Mouse (Mus musculus) stomach, postnatal 0 days (tissue): ENCODE data around the gene Cadm4. TPM values are rescaled to one million over a fixed set of nuclear protein-coding genes. Genes with fewer than 3 reads are reported as not detected.

ENCODE experiments used
- ATAC-seq: fragments of 200-750 bp; cut with Nextera tagmentation; 2 replicates; pipeline ENCODE4 v1.8.0; 2017; ENCODE audit not compliant: low FRiP score, low TSS enrichment
- DNase-seq: peaks from one replicate; pipeline ENCODE4 v3.0.0-alpha.2; 2016; ENCODE audit warnings: low spot score
- H3K27ac ChIP-seq: fragments of 300-500 bp; sonication (generic); replicated peaks from 2 replicates; pipeline ENCODE4 v1.5.1; 2014; ENCODE audit warnings: mild to moderate bottlenecking, control low read depth
- H3K27me3 ChIP-seq: fragments of 300-500 bp; sonication (generic); 2 replicates; pipeline ENCODE4 v1.6.1; 2014; ENCODE audit warnings: low read length; ENCODE audit not compliant: control insufficient read depth, insufficient read depth
- H3K36me3 ChIP-seq: fragments of 300-500 bp; sonication (generic); 2 replicates; pipeline ENCODE4 v1.6.1; 2014; ENCODE audit warnings: low read length, mixed read lengths; ENCODE audit not compliant: control insufficient read depth, insufficient read depth
- H3K4me1 ChIP-seq: fragments of 300-500 bp; sonication (generic); replicated peaks from 2 replicates; pipeline ENCODE4 v1.6.1; 2014; ENCODE audit warnings: antibody characterized with exemption; ENCODE audit not compliant: control insufficient read depth, insufficient read depth
- H3K4me2 ChIP-seq: fragments of 300-500 bp; sonication (generic); replicated peaks from 2 replicates; pipeline ENCODE4 v1.6.1; 2014; ENCODE audit warnings: low read depth, mild to moderate bottlenecking, control low read depth, moderate library complexity
- H3K4me3 ChIP-seq: fragments of 300-500 bp; sonication (generic); 2 replicates; pipeline ENCODE4 v1.5.1; 2014; ENCODE audit warnings: low read depth, low read length, control low read depth
- H3K9ac ChIP-seq: fragments of 300-500 bp; sonication (generic); 2 replicates; pipeline ENCODE4 v1.6.1; 2014; ENCODE audit warnings: mild to moderate bottlenecking, low read length, control low read depth, mixed read lengths
- H3K9me3 ChIP-seq: fragments of 300-500 bp; sonication (generic); 2 replicates; pipeline ENCODE4 v1.6.1; 2016; ENCODE audit warnings: low read length; ENCODE audit not compliant: control insufficient read depth
- CTCF ChIP-seq: IDR thresholded peaks from 2 replicates; pipeline ENCODE4 v1.5.1; 2016; ENCODE audit warnings: antibody characterized with exemption, low read depth, mild to moderate bottlenecking, moderate library complexity
- EP300 ChIP-seq: optimal IDR thresholded peaks from 2 replicates; pipeline ENCODE3; 2016; ENCODE audit warnings: antibody characterized with exemption
- WGBS: fragments of 180-500 bp; shearing (Covaris S2); extraction: QIAGEN DNeasy Blood & Tissue Kit; methylation state at CpG from one replicate; pipeline ENCODE4 v1.1.7; 2014; 5-methylcytosine and 5-hydroxymethylcytosine counted together
- polyA plus RNA-seq: library from polyadenylated mRNA; unstranded; fragments of >200 nt; fragmentation: Nextera tagmentation; extraction: Ambion mirVana; gene quantifications from 2 replicates; pipeline ENCODE4 v1.2.1, GENCODE M21; 2015

Gene Cadm4
- polyA plus RNA-seq, result 3.4 and 4.5 TPM in 2 replicates

GRCm38 (mm10) chr7:24481474-24482207 lies at the start of gene Cadm4:
Gene Cadm4 (plus strand): TSS chr7:24482023.
- under 1% methylated on average over 65 of the region's 83 CpGs for WGBS
- TF ChIP-seq CTCF, result no peak
- TF ChIP-seq EP300, result no peak
- Histone ChIP-seq H3K9ac (peak within 1 kb of the TSS; percentile 65), H3K36me3 (no peaks in the 10 kb centered on the region), H3K9me3 (no peaks in the 10 kb centered on the region), H3K4me3 (peak within 1 kb of the TSS; percentile 52), H3K4me1 (no peaks in the 10 kb centered on the region), H3K27ac (peak within 1 kb of the TSS; percentile 56), H3K4me2 (peak within 1 kb of the TSS; percentile 92), H3K27me3 (no peaks in the 10 kb centered on the region)
- peak; percentile 71 for ATAC-seq
- DNase-seq, result peak; percentile 91

- no peak overlapping the region for H3K4me2 ChIP-seq
- no peak overlapping the region for H3K4me3 ChIP-seq
- TF ChIP-seq EP300 (no peak), CTCF (no peak)
- H3K4me1 ChIP-seq, result no peaks in the 10 kb centered on the region
- ATAC-seq, result no peak
- H3K27ac ChIP-seq, result no peak overlapping the region
- no peak for DNase-seq
- H3K9me3 ChIP-seq, result peaks cover 2% of the 10 kb centered on the region; the same call in 1 of the 2 replicates
- H3K36me3 ChIP-seq, result no peaks in the 10 kb centered on the region
- 79% methylated on average over 5 of the region's 5 CpGs for WGBS
- no peaks in the 10 kb centered on the region for H3K27me3 ChIP-seq
- no peak overlapping the region for H3K9ac ChIP-seq
Measured at GRCm38 (mm10) chr7:24435305-24435704, 46.5 kb upstream of the Cadm4 start.

GRCm38 (mm10) chr7:24437981-24438380 lies 43.8 kb upstream of the Cadm4 start:
- no peak for TF ChIP-seq EP300
- TF ChIP-seq CTCF, result no peak
- no peak for DNase-seq
- H3K9ac ChIP-seq, result no peak overlapping the region
- ATAC-seq, result no peak
- H3K27me3 ChIP-seq, result no peaks in the 10 kb centered on the region
- H3K4me3 ChIP-seq, result no peak overlapping the region
- H3K36me3 ChIP-seq, result no peaks in the 10 kb centered on the region
- H3K4me2 ChIP-seq, result no peak overlapping the region
- no peaks in the 10 kb centered on the region for H3K4me1 ChIP-seq
- no peaks in the 10 kb centered on the region for H3K9me3 ChIP-seq
- WGBS, result 46% methylated on average over 10 of the region's 10 CpGs
- H3K27ac ChIP-seq, result peak overlapping the region; percentile 53

- H3K4me2 ChIP-seq, result no peak overlapping the region
- H3K27ac ChIP-seq, result no peak overlapping the region
- no peaks in the 10 kb centered on the region for H3K4me1 ChIP-seq
- 65% methylated on average over 6 of the region's 6 CpGs for WGBS
- TF ChIP-seq CTCF (no peak), EP300 (no peak)
- H3K36me3 ChIP-seq, result no peaks in the 10 kb centered on the region
- H3K4me3 ChIP-seq, result no peak overlapping the region
- no peak overlapping the region for H3K9ac ChIP-seq
- no peak for DNase-seq
- H3K9me3 ChIP-seq, result no peaks in the 10 kb centered on the region
- no peaks in the 10 kb centered on the region for H3K27me3 ChIP-seq
- no peak for ATAC-seq
Measured at GRCm38 (mm10) chr7:24439191-24439590, 42.6 kb upstream of the Cadm4 start.

GRCm38 (mm10) chr7:24439891-24440290 lies 41.9 kb upstream of the Cadm4 start:
- H3K36me3 ChIP-seq, result no peaks in the 10 kb centered on the region
- H3K9me3 ChIP-seq, result no peaks in the 10 kb centered on the region
- ATAC-seq, result no peak
- no peak for DNase-seq
- no peaks in the 10 kb centered on the region for H3K4me1 ChIP-seq
- 59% methylated on average over 7 of the region's 7 CpGs for WGBS
- no peak overlapping the region for H3K27ac ChIP-seq
- TF ChIP-seq CTCF (no peak), EP300 (no peak)
- no peak overlapping the region for H3K9ac ChIP-seq
- no peak overlapping the region for H3K4me2 ChIP-seq
- H3K27me3 ChIP-seq, result no peaks in the 10 kb centered on the region
- no peak overlapping the region for H3K4me3 ChIP-seq

GRCm38 (mm10) chr7:24441785-24442184 lies 40.0 kb upstream of the Cadm4 start:
- H3K4me1 ChIP-seq, result no peaks in the 10 kb centered on the region
- no peak overlapping the region for H3K27ac ChIP-seq
- ATAC-seq (peak; percentile 83), DNase-seq (peak; percentile 85)
- no peaks in the 10 kb centered on the region for H3K9me3 ChIP-seq
- H3K36me3 ChIP-seq, result no peaks in the 10 kb centered on the region
- TF ChIP-seq EP300 (no peak), CTCF (peak; percentile 99)
- no peaks in the 10 kb centered on the region for H3K27me3 ChIP-seq
- 6% methylated on average over 1 of the region's 1 CpGs for WGBS
- H3K9ac ChIP-seq, result no peak overlapping the region
- H3K4me2 ChIP-seq, result no peak overlapping the region
- H3K4me3 ChIP-seq, result no peak overlapping the region
